Mouse (Mus musculus) spleen, adult 2 months (tissue): ENCODE results near the gene Galns. TPM values are rescaled to one million over a fixed set of nuclear protein-coding genes. Genes with fewer than 3 reads are reported as not detected.

Source experiments
- DNase-seq, 2 experiments: peaks; one replicate each; pipeline versions ENCODE4 v3.0.0 to v3.0.0-alpha.2; 2012 to 2021; ENCODE audit warnings: low spot score in 2 of 2, low read depth in 1 of 2
- H3K27ac ChIP-seq: fragments of 200-500 bp; 2 replicates; pipeline ENCODE4 v1.5.1; 2012; ENCODE audit warnings: low read length, inconsistent platforms; ENCODE audit not compliant: insufficient read depth
- H3K27me3 ChIP-seq: fragments of 200-500 bp; 2 replicates; pipeline ENCODE4 v1.6.1; 2012; ENCODE audit warnings: mild to moderate bottlenecking, moderate library complexity, low read length, inconsistent platforms; ENCODE audit not compliant: control insufficient read depth, insufficient read depth
- H3K36me3 ChIP-seq: fragments of 200-500 bp; 2 replicates; pipeline ENCODE4 v1.6.1; 2012; ENCODE audit warnings: mild to moderate bottlenecking, low read length, inconsistent platforms; ENCODE audit not compliant: control insufficient read depth, insufficient read depth
- H3K4me1 ChIP-seq: fragments of 200-500 bp; 2 replicates; pipeline ENCODE4 v1.6.1; 2011; ENCODE audit warnings: inconsistent platforms; ENCODE audit not compliant: control insufficient read depth, insufficient read depth, insufficient read length
- H3K4me3 ChIP-seq: fragments of 200-500 bp; 2 replicates; pipeline ENCODE4 v1.5.1; 2011; ENCODE audit warnings: mild to moderate bottlenecking, inconsistent platforms; ENCODE audit not compliant: insufficient read depth, insufficient read length; ENCODE audit errors: extremely low read depth
- CTCF ChIP-seq: fragments of 200-500 bp; IDR thresholded peaks from 2 replicates; pipeline ENCODE4 v1.5.1; 2011; ENCODE audit warnings: mild to moderate bottlenecking, inconsistent platforms; ENCODE audit not compliant: insufficient read depth, insufficient read length, insufficient replicate concordance; ENCODE audit errors: extremely low read depth
- POLR2A ChIP-seq: fragments of 200-500 bp; IDR thresholded peaks from 2 replicates; pipeline ENCODE4 v1.6.1; 2011; ENCODE audit warnings: low read depth, low read length, inconsistent platforms
- WGBS: fragments of 180-500 bp; shearing (Covaris S2); methylation state at CpG from one replicate; pipeline ENCODE4 v1.1.7; 2018; 5-methylcytosine and 5-hydroxymethylcytosine counted together
- polyA plus RNA-seq: library from polyadenylated mRNA; depleted of rRNA; stranded (reverse); fragments of >200 nt; gene quantifications from 2 replicates; pipeline ENCODE4 v1.2.3, GENCODE M21; 2012; rRNA removed

The Galns gene
- 13.1 and 16.4 TPM in 2 replicates for polyA plus RNA-seq

DNA sequence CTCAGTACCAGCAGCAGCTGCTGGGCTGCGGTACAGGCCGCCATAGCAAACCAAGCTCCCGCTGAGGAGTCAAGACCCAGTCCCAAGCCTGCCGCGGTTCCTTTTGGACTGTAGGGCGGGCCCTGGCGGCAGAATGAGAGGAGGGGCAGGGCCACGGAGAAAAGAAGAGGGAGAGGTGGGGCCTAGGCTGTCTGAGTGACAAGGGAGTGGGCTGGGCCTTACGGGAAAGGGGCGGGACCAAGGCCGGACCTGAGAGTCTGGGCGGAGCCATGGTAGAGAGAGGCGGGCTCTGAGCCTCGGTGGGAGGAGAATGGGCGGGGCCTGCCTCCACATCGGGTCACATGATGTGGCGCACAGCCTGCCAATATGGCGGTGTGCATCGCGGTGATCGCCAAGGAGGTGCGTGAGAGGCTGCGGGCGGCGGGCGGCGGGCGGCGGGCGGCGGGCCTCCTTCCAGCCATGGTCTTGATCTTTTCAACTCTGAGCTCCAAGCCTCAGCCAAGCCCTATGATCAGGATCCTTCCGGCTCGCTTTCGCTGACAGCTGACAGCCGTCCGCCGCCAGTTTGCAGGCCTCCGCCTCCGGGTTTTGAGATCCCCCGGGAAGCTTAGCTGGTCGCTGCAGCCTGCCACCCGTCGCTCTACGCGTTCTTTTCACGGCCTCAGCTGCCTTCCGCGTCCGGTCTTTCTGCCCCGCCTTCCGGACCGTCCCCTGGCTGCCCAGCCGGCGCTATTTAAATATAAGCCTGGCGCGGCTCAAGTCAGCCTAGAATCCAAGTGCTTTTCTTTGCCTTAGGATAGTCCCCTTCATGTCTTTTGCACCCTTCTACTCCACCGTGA lies at the start of gene Galns, which contains the start of gene Trappc2l:
Galns (minus strand) TSS at position 169 of the 839 bp plus-strand sequence.
Trappc2l (plus strand) TSS at position 346 of the 839 bp plus-strand sequence.
- peaks cover 5% of the 10 kb centered on the region for H3K36me3 ChIP-seq
- H3K4me1 ChIP-seq, result peaks cover 4% of the 10 kb centered on the region; the same call in 1 of the 2 replicates
- TF ChIP-seq CTCF (0 out of 2 replicates have a peak, but pooled peaks have one; percentile 9), POLR2A (peak; percentile 57)
- H3K27me3 ChIP-seq, result no peaks in the 10 kb centered on the region
- H3K27ac ChIP-seq, result peak within 1 kb of the TSS; percentile 95
- WGBS, result under 1% methylated on average over 57 of the region's 57 CpGs
- peak within 1 kb of the TSS; percentile 75 for H3K4me3 ChIP-seq
- DNase-seq, result peak; percentile 94 to 95

DNA sequence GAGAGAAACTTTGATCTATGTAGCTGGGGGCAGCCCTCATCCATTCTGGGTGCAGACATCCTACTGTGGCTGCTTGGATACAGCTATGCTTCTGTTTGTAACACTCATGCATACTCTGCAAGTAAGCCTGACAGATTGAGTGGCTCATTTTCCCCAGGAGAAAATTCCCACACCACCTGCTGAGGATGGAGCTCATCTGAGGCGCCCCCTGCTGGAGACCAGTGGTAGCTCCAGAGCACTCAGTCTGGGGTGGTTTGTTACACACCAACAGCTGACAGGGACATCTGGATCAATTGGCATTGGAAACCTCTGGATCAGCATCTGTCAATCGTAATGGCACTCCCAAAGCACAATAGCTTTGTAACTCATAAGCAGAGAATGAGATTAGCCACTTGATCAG lies 48.8 kb upstream of the Galns start:
- no peak for DNase-seq
- peak; percentile 69; the same call in 1 of the 2 replicates for TF ChIP-seq CTCF
- TF ChIP-seq POLR2A, result no peak
- Histone ChIP-seq H3K27ac (no peak overlapping the region), H3K4me3 (no peak overlapping the region), H3K27me3 (no peaks in the 10 kb centered on the region), H3K36me3 (no peaks in the 10 kb centered on the region), H3K4me1 (peaks cover 8% of the 10 kb centered on the region; the same call in 1 of the 2 replicates)
- WGBS, result 69% methylated on average over 2 of the region's 2 CpGs

DNA sequence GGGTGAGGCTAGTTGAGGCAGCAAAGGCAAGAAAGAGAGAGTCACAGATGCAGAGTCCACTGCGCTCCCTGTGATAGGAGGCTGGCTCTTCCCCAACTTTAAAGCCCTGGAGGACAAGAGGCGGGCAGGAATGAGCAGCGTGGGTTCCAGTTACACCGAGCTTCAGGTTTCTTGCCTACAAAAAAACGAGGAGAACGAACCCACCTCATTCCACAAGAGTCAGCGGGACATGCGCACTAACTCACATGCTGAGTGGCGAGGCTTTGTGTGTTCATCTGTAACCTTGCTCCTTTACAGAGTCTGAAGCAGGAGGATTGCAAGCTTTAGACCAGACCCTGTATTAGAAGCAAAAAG lies 47.5 kb upstream of the Galns start:
- H3K27me3 ChIP-seq, result no peaks in the 10 kb centered on the region
- DNase-seq, result no peak
- no peak overlapping the region for H3K27ac ChIP-seq
- no peaks in the 10 kb centered on the region for H3K36me3 ChIP-seq
- no peaks in the 10 kb centered on the region for H3K4me1 ChIP-seq
- no peak overlapping the region for H3K4me3 ChIP-seq
- WGBS, result 93% methylated on average over 9 of the region's 9 CpGs
- TF ChIP-seq POLR2A, result no peak
- no peak for TF ChIP-seq CTCF

DNA sequence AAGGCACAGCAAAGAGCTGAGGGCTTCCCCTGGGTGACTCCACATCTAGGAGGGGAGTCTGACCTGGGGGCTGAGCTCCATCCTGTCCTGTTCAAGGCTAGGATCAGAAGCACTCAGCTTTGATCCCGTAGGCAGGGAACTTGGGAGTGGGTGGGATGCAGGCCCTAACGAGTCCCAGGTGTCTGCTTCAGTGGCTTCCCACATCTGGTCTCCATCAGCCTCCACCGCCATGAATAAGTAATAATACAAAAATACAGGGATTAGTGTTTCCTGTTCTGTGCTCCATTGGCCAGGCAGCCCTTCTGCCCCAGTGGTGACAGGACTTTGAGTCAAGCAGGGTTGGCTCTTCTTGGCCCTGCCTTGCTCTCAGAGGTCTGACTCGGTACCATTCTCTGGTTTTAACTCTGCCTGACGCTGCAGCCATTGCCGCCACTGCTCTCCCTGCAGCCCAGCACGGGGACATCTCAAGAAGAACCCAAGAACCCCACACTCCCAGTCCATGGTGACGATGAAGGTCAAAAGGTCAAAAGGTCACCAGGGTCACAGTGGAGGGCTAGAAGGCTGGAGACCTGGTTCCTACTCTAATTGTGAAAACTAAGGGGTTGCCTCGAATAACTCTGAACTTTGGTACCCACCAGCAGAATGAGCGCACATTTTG lies 47.0 kb upstream of the Galns start:
- DNase-seq, result no peak
- H3K27ac ChIP-seq, result no peak overlapping the region
- H3K27me3 ChIP-seq, result no peaks in the 10 kb centered on the region
- 87% methylated on average over 10 of the region's 10 CpGs for WGBS
- no peak for TF ChIP-seq POLR2A
- no peak for TF ChIP-seq CTCF
- no peaks in the 10 kb centered on the region for H3K4me1 ChIP-seq
- no peak overlapping the region for H3K4me3 ChIP-seq
- no peaks in the 10 kb centered on the region for H3K36me3 ChIP-seq

DNA sequence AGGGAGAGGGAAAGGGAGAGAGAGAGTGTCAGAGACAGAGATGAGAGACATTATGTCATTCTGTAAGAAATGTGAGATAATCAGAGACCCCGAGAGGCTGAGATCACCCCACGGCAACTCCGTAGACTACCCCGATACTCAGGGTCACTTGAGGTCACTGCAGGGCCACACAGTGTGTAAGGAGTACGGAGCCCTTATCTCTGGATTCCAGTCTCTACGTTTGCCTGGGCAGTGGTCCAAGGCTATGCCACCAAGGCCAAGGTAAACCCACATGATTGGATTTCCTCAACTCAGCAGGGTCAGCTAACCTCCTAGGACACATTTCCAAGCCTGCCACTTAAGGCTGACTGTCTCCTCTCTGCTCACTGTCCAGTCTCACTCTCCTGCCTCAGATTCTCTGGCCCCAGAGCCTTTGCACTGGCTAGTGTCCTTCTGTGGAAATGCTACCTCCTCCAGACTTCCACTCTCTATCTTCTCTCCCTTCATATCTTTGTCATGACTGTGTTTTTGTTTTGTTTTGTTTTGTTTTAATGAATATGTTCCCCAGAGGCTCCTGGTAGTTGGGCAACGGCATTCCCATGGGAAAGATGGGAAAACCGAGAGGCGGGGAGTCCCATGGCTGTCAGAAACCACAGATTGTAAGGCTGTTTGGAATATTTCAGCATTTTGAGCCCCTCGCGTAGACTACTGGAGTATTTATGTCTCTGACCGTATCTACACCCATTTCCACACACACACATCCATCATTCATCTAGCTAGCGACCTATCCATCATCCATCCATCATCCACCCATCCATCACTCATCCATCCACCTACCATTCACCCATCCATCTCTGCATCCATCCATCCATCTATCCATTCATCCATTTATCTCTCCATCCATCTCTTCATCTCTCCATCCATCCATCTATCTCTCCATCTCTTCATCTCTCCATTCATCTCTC lies 45.1 kb upstream of the Galns start:
- Histone ChIP-seq H3K4me1 (no peaks in the 10 kb centered on the region), H3K27ac (no peak overlapping the region), H3K36me3 (0 out of 2 replicates have a peak, but pooled peaks cover 1% of the 10 kb centered on the region), H3K4me3 (no peak overlapping the region), H3K27me3 (no peaks in the 10 kb centered on the region)
- DNase-seq, result no peak
- 79% methylated on average over 13 of the region's 13 CpGs for WGBS
- no peak for TF ChIP-seq CTCF
- no peak for TF ChIP-seq POLR2A

DNA sequence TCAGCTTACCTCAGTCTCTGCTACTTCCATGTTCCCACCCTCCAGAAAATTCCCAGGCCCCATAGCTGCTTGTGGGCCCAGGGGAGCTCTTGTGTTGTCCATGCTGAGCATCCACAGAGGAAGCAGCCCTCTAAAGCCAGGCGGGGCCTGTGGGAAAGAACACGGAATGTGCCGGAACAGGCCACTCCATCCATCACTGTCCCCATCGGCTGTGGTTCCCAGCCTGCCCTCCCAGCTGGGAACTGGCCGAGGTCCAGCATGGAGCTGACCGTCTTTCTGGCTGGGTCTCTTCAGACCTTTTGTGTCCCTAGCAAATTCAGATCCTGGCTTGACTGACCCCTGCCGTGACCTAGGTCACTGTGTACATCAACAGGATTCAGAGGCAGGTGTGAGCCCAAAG lies 43.5 kb upstream of the Galns start:
- H3K36me3 ChIP-seq, result 0 out of 2 replicates have a peak, but pooled peaks cover 1% of the 10 kb centered on the region
- no peak for DNase-seq
- no peak overlapping the region for H3K27ac ChIP-seq
- no peaks in the 10 kb centered on the region for H3K27me3 ChIP-seq
- H3K4me1 ChIP-seq, result no peaks in the 10 kb centered on the region
- no peak overlapping the region for H3K4me3 ChIP-seq
- TF ChIP-seq CTCF (no peak), POLR2A (no peak)
- 88% methylated on average over 7 of the region's 7 CpGs for WGBS
